Mouse (Mus musculus) embryo, embryonic 10.5 days (tissue): ENCODE data around the gene Plxdc1.

Experiments used
- DNase-seq: peaks from one replicate; pipeline ENCODE4 v3.0.0-alpha.2; 2015; ENCODE audit warnings: low spot score

Gene Plxdc1

DNA sequence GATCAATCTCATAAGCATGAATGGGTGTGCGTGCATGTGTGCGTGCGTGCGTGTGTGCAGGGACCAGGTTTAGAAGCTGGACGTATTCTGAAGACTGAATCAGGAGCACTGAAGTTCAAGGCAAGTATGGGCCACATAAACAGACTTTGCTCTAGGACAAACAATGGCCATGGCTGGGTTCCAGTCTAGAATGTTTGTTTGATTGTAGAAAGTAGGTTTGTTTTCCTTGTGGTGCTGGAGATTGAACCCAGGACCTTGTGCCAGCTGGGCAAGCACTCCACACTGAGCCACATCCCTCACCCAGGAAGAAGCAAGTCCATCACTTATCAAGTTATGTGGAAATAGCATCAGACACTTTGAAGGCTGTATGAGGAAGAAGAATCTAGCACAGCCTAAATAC lies 29.9 kb upstream of the Plxdc1 start:
- DNase-seq = no peak

DNA sequence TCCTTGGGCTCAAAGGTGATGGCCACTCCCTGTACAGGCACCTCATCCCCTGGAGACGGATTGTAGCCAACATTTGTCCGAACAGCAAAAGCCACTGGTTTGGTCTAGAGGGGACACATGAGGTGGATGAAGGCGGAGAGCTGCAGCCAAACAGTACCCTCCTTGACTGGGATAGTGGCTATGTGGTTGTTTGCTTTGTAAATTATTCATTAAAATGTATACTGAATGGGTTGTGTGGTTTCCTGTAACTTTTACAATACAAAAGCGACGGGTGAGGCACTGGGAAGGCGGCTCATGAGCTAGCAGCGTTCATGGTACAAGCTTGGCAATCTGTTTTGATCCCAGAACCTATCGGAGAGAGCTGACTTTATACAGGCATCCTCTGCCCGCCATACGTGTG lies 26.6 kb upstream of the Plxdc1 start:
- no peak for DNase-seq

DNA sequence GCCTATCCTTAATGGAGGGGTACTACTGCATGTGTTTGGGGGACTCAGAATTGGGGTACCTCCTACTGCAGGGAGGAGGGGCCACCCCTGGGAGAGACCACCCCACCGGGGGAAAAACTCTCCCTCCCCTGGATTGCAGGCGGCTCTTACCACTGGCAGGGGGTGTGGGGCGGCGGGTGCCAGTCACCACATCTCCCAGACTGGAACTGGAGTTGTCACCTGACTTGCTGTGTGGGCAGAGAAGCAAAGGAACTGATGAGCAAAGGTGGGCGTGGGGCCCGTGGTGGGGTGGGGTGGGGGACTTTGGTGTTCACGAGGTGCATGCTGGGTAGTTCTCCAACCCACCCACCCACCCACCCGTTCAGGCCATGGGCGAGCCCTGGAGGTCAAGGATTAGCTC lies 25.5 kb upstream of the Plxdc1 start:
- DNase-seq = no peak

DNA sequence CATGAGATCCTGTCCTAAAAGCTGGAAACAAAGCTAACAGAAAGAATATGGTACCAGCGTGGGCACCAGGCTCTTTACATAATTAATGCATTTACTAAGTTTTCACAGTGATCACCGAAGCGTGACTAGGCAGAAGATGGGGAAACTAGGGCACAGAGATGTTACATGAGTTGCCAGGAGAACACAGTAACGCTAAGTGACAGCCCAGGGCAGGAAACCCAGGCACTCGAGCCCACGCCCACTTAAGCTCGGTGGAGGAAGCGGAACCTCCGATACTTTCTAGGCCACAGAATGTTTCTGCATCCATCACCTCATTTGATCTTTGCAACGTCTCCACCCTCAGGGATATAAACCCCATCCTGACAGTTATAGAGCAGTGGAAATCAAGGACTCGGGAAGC lies 21.8 kb upstream of the Plxdc1 start:
- DNase-seq = no peak

DNA sequence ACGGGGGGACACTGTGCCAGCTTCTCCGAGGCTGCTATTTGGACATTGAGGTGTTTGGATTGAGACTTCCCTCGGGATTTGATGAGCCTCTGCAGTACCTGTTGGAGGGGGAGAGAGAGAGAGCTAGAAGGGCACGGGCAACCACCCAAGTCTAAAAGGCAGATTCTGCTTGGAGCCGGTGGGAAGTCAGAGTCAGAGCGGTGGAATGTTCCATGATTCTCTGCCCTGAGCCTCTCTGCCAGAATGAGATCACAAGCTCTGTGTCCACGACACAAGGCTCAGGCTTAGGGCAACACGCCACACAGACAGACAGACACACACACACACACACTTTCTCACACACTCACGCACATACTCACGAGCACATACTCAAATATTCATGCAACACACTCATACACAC lies 19.4 kb upstream of the Plxdc1 start:
- no peak for DNase-seq

DNA sequence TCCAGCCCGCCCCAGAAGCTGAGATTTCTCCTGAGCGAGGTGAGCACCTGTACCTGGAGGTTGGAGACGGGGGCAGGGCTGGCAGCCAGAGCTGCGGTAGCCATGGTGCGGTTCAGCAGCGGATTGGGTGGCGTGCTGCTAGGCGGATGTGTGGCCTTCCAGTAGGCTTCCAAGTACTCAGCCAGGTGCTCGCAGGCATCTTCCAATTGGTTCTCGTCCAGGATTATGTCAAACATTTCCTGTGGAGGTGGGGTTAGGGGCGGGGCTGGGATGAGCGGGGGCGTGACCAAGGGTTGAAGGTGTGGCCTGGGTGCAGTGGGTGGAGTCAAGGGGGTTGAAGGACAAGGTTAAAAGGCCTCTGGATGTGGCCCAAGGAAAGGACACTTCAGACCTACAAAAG lies 18.8 kb upstream of the Plxdc1 start:
- DNase-seq = no peak

DNA sequence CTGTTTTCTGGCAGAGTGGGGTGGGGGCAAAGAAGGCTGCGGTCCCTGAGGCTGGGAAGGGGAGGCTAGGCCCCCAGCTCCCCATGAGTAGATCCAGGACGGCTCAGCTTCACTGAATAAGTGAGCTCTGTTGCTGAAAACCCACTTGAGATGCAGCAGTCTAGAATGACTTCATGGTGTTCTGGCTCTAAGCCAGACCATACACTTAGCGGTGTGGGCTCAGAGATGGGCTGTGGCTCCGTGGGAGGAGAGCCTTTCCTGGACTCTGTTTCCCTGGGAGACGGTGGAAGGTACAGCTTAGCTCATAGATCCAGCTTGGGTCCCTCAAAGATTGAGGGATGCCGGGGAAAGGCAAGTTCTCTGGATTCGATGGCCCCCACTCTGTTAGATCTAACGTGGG lies 17.9 kb upstream of the Plxdc1 start:
- DNase-seq = no peak

DNA sequence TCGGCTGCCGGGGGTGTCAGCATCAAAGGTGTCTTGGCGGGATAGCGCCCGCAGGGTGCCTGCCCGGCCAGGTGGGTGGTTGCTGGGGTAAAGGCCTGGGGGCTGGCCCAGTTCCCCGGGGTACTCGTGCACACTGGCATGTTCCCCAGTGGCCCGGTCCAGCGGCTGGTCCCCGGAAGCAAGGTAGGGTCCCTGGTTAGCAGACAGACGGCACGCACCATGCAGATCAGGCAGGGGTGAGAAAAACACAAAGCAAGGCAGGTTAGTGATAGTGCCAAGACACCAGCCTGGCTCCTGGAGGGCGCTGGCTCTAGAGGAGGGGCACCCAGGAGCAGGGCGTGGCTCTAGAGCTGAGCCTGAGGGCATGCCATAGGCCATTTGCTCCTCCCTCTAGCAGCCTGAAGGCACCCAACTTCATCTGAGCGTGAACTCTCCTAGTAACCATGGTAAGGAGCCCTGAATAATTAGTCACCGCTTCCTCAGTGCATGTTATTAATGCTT lies 17.0 kb upstream of the Plxdc1 start:
- no peak for DNase-seq

DNA sequence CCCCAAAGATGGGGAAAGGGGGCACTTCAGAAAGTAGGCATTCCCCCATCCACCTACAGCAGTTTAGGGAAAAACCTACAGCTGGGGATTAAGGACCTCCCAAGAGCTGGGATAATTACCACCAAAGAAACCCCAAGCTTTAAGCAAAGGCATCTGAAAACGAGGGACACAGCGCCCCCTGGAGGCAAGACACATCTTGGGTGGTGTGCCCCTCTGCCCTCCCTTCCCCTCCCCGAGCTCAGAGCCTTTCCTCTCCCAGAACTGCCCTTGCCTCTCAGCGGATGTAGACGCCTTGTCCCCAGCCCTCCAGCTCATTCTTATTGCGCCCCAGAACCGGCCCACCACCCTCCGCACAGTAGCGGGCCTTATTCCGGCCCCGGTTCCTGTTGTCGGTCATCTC lies 16.4 kb upstream of the Plxdc1 start:
- DNase-seq = peak; percentile 91

DNA sequence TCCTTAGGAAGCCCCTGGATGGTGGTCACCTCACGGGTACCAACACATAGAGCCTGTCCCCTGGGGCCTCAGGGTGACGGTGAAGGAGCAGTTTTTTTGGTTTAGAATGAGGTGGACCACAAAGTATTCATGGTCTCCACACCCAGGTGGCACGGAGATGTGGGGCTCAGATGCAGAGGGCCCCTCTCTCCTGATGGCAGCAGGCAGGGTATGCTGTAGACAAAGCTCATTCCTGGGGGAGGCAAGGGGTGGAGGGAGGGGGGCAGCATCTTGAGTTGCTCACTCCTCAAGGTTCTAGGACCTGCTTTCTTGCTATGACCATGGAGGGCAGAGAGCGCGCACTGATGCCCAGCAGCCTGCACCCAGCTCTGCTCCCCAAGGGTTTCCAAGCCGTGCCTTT lies 15.7 kb upstream of the Plxdc1 start:
- no peak for DNase-seq

DNA sequence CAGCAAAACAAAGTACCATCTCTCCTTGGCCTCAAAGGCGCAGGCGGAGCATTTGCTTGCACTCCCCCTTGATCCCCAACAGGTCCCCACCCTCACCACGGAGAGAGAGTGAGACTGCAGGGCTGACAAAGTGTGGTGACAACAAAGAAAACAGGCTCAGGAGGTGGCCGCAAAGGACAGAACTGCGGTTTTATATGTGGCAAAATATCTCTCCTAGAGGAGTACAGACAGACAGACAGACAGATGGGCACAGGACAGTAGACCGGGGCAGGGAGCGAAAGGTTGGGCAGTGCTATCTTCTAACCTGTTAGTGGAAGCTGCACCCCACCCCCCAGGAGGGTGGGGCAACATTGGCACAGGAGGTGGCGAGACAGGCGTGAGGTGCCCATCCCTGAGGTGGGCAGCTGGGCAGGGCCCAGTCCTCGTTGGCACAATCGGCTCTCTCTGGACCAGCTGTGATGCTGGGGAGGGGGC lies 15.1 kb upstream of the Plxdc1 start:
- DNase-seq = no peak

DNA sequence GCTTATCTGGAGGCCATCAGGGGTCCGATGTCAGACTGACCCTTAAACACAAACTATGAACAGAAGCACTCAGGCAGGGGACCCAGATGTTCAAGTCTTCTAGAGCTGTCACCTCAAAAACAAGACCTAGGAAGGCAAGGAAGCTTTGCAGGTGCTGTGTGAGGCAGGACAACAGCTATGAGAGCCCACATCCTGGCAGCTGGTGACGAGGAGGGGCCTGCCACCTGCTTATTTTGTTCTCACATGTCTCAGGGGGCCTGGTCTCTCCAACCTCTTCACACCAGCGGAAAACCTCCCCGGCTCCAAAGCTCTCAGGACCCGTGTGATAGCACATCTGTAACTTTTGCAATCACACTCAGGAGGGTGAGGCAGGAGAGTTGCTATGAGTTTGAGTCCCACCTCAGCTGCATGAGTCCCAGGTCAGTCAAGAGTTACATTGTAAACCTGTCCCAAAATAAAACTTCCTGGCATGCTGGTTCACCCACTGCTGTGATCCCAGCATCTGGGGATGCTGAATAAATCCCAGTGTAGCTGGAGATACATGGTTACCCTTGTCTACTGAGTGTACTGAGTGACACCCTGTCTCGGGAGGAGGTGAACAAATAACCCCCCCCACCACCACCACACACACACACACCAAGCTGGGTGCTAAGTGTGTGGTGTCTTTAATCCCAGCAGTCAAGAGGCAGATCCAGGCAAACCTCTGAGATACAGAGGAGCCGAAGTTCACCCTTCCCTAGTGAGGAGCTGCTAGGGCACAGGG lies 14.3 kb upstream of the Plxdc1 start:
- DNase-seq = no peak

DNA sequence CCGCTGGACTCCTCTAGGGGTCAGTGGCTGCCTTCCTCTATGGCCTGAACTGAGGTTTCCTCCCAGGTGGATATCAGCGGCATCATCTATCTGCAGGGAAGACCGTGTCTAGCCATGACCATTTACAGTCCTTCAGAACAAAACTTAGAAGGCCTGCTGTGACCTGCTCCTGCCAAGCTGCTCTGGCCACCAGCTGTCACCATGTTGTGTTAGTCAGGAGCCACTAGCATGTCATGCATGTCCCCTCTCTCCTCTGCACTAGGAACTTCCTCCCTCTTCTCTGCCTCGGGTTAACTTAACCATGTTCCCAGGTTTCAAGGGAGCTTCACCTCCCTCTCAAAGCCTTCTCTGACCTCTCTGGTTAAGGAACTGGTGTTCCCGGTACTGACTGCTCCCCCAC lies 13.5 kb upstream of the Plxdc1 start:
- no peak for DNase-seq

DNA sequence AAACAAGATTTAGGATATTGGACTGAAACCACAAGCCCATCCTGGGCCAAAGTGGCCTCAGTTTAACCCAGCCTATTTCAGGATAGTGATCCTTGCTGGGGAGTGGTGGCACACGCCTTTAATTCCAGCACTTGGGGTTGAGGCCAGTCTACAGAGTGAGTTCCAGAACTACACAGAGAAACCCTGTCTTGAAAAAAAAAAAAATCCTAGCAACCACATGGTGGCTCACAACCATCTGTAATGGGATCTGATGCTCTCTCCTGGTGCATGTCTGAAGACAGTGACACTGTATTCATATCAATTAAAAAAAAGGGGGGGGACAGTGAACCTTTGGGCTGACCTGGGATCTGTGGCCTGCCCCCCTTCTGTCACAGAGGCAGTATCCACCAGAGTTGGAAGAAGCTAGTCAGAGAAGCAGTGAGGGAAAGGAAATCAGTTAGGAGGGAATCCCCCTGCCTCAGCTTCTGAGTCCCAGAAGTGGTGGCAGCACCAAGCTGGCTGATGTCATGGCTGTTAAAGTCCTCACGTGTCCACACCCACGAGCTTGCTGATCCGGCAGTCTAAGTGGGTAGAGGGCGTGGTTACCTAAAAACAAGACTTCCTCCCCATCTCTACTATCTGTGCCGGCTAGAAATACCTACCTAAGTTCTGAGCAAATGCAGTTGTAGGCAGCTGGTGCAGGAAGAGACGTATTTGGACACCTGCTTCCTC lies 12.8 kb upstream of the Plxdc1 start:
- DNase-seq = no peak

DNA sequence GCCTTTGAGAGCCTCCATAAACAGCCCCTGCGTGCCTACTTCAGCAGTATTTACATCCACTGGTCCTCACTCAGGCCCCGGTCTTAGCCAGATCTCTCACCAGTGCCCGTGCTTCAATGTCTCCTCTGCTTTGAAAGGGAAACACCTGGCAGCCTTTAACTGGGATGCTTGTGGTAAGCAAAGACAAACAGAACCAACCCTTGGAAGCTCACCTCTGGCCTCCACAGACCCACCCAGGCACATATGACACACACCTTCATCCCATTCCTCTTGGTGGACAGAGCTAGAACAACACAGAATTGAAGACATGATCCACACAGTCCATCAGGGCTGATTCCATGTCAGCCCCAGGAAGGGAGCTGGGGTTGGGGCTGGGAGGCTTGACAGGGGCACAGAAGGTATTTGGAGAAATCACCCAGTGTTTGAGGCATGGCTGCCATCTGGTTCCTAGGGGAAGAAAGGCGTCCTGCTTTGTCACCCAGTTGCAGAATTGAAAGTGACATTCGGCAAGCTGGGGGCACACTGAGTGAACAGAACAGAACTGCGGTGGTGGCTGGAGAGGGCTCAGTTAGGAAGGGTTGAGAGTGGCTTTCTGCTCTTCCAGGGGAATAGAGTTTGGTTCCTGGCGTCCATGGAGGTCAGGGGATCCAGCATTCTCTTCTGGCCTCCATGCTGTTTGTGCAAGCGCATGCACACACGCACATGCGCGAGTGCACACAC lies 12.0 kb upstream of the Plxdc1 start:
- no peak for DNase-seq

DNA sequence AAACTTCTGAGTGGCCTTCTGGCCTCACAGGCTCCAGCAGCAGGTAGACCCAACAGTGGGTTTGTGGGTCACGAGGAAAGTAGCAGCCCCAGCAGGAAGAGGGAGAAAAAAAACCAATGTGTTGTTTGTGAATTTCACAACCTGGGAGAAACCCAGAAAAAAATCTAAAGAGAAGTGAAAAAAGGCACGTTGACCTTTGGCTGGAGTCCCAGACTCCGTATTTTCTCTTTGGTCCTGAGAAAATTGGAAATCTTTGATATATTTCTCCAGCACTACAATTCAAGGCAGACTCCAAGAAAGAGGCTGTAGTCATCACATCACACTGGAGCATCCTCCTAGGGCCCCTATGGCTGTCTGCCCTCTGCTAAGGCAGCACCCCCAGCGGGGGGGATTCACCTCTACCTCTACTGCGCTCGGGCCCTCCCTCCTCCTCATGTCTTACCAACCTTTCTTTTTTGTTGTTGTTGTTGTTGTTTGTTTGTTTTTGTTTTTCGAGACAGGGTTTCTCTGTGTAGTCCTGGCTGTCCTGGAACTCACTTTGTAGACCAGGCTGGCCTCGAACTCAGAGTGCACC lies 11.2 kb upstream of the Plxdc1 start:
- DNase-seq = no peak

DNA sequence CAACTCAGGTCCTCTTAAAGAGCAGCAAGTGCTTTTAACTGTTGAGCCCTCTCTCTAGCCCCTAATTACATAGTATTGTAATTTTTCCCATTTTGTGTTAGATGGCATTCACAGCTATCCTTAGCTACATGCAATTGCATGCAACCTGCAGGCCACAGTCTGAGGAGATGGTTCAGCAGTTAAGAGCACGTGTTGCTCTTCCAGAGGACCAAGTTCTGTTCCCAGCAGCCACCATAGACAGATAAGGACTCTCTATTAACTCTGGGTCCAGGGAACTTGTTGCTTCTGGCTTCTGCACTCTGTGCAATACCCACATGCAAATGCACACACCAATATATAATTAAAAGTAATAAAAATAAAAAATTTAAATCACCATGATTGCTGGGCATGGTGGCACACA lies 10.4 kb upstream of the Plxdc1 start:
- no peak for DNase-seq

DNA sequence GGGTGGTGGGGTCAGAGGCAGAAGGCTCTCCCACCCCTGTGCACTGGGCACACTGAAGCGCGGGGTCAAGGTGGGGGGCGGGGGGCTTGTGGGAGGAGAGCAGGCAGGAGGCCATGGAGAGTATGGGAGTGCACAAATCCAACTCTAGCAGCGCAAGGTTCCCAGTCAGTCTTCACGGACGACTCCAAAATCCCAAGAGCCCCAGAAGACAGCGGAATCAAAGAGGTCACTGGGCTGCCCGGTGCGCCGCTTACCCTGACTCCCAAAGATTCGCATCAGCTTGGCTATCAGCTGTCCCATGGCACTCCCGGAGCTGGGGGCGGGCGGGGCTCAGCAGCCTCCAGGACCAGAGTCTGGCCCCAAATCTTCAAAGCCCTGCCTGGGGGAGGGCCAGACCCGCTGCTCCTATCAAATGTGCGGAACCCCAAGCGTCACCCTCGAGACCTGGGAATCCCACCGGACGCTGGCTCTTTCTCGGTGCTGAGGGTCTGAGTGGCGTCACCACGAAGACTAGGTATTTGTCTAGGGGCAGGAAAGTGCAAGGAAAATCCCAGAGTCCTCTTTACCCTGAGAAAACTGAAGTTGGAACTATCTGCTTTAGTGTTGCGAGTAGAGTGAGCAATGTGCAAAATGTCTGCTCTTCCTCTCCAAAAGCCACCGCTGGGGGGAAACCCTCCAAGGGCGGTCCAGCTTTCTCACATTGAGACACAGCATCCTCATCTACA lies 9.5 kb upstream of the Plxdc1 start, which contains the start of gene Arl5c:
TSS of gene Arl5c (minus strand) at position 618 of the 725 bp plus-strand sequence.
- DNase-seq = peak; percentile 74

DNA sequence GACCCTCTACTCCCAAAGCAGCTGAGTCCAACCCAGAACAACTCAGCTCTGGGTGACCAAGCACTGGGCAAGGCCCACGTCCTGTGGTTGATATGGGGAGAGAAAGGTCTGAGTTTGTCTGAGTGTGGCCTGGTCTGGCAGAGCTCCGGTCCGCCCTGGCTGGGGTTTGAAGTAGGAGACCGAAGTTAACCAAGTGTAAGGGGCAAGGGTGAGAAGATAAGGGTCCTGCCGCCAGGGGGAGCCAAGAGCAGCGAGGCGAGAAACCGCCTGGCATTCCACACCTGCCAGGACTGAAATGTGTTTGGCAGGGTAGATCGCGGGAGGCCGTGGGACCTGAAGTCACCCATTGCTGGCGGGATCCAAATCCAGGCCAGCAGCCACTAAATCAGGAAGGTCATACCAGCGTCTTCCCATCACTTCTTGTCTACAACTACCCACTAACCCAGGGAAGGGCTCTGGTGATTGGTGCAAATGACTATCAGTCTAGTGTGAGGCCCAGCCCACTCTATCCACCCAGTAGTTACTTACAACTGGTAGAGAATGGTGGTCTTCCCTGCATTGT lies 8.4 kb upstream of the Plxdc1 start:
- DNase-seq = peak; percentile 80

DNA sequence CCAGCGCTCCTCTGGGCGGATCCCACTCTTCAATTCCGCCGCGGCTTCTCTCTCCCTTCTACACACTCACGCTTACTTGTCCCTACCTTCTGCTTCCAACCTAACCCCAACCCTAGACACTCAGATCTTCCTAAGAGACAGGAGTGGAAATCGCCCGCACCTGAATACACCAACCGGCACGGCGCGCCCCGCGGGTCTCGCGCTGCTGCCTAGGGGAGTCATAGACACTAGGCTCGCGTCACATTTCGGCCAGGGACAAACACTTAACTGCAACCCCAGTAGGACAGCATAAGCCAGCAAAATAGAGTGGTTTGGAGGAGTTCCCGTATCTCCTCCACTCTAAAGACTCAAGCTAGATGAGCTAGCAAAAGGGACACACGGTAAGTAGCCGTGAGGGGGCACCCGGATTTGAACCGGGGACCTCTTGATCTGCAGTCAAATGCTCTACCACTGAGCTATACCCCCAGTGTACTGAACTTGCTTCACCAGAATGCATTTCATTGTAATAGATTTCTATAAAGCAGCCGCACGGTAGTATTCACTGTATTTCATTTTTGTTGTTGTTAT lies 2.4 kb upstream of the Plxdc1 start:
- DNase-seq = peak; percentile 96
